Mouse (Mus musculus): ENCODE measurements around the gene Vcan. TPM values are rescaled to one million over a fixed set of nuclear protein-coding genes. Genes with fewer than 3 reads are reported as not detected.

Vcan gene
- polyA plus RNA-seq (2012; rRNA removed), result 22.6 and 29.8 TPM in 2 replicates

DNA sequence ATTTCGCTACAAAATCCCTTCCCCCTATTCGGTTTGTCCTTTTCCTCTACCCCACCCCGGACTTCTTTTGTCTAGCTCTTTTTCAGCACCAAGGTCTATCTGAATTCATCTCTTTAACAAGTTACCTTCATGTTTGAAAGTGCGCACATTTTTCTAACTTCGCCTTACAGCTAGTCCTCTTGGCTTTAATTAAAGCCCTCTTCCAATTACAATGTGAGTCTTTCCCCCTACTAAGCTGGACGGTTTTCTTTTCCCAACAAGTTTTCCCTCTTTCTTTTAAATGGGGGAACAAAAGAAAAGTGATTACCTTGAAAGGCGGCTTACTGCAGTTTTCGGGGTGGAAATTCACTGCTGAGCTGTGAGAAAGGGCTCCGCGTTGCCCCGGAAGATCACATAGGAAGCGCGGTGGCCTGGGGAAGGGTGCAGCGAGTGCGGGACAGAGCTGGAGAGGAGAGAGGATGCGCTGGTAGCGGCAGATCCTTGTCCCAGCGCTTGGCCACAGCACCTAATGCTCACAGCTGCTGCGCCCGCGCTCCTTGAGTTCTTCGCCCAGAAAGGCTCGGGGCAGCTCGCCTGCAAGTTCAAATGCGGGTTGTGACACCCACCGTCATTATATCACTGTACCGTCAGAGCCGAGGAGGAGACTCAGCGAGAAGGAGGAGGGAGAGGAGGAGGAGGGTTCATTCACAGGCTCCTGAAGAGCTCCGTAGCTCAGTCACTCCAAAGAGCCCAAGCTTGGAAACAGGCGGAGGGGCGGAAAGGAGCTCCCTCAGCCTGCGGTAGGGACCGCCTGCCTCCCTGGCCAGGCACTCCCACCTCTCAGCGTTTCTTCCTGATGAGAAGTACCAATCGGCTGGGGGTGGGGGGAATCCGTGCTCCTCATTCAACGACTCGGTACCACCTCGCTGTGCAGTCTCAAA, at the start of gene Vcan:
TSS of gene Vcan (minus strand) at position 744 of the 920 bp plus-strand sequence.

Other genes with a start within 250 kb of the Vcan start
- 0.29 and 0.50 TPM in 2 replicates for gene Hapln1, start 202.7 kb downstream of the Vcan start, polyA plus RNA-seq (2012; rRNA removed)